Mouse (Mus musculus): ENCODE data around the gene Uba6. TPM values are rescaled to one million over a fixed set of nuclear protein-coding genes. Genes with fewer than 3 reads are reported as not detected.

Uba6 gene
- total RNA-seq (2015; ENCODE audit: low replicate concordance) (5.6 and 7.3 TPM in 2 replicates), total RNA-seq (2017; ENCODE audit: low replicate concordance) (6.7 and 7.1 TPM in 2 replicates)

GRCm38 (mm10) chr5:86172449-86173161, at the start of gene Uba6:
Gene Uba6 (minus strand): TSS chr5:86172803.
- ATAC-seq (replicated peaks; ENCODE audit: low FRiP score, poor library complexity, severe bottlenecking): peak; percentile 99

GRCm38 (mm10) chr5:86197801-86198200, 25.2 kb upstream of the Uba6 start, which contains the start of gene Gnrhr:
Gene Gnrhr (minus strand): TSS chr5:86197901.
- no peak for ATAC-seq (replicated peaks; ENCODE audit: low FRiP score, poor library complexity, severe bottlenecking)

GRCm38 (mm10) chr5:86191356-86191755, 18.8 kb upstream of the Uba6 start:
- ATAC-seq (replicated peaks; ENCODE audit: low FRiP score, poor library complexity, severe bottlenecking): peak; percentile 68; the same call in 1 of the 2 replicates

- 0 out of 2 replicates have a peak, but pooled peaks have one; percentile 79 for ATAC-seq (replicated peaks; ENCODE audit: low FRiP score, poor library complexity, severe bottlenecking)
Observed at GRCm38 (mm10) chr5:86190770-86191169, 18.2 kb upstream of the Uba6 start.

GRCm38 (mm10) chr5:86190290-86190689, 17.7 kb upstream of the Uba6 start:
- ATAC-seq (replicated peaks; ENCODE audit: low FRiP score, poor library complexity, severe bottlenecking): no peak

GRCm38 (mm10) chr5:86187441-86187840, 14.8 kb upstream of the Uba6 start:
- ATAC-seq (replicated peaks; ENCODE audit: low FRiP score, poor library complexity, severe bottlenecking): no peak

GRCm38 (mm10) chr5:86173778-86174177, 1.2 kb upstream of the Uba6 start:
- no peak for ATAC-seq (replicated peaks; ENCODE audit: low FRiP score, poor library complexity, severe bottlenecking)

GRCm38 (mm10) chr5:86172088-86172448, 535 bp downstream of the Uba6 start:
- ATAC-seq (replicated peaks; ENCODE audit: low FRiP score, poor library complexity, severe bottlenecking): peak; percentile 50

- ATAC-seq (replicated peaks; ENCODE audit: low FRiP score, poor library complexity, severe bottlenecking): no peak
Observed at GRCm38 (mm10) chr5:86129828-86130227, 42.8 kb downstream of the Uba6 start.

- ATAC-seq (replicated peaks; ENCODE audit: low FRiP score, poor library complexity, severe bottlenecking): no peak
Observed at GRCm38 (mm10) chr5:86128749-86129148, 43.9 kb downstream of the Uba6 start.

- no peak for ATAC-seq (replicated peaks; ENCODE audit: low FRiP score, poor library complexity, severe bottlenecking)
Observed at GRCm38 (mm10) chr5:86118457-86119094, 54.0 kb downstream of the Uba6 start.

GRCm38 (mm10) chr5:86113997-86114396, 58.6 kb downstream of the Uba6 start:
- ATAC-seq (replicated peaks; ENCODE audit: low FRiP score, poor library complexity, severe bottlenecking): no peak

GRCm38 (mm10) chr5:86113037-86113436, 59.6 kb downstream of the Uba6 start:
- ATAC-seq (replicated peaks; ENCODE audit: low FRiP score, poor library complexity, severe bottlenecking): no peak

- no peak for ATAC-seq (replicated peaks; ENCODE audit: low FRiP score, poor library complexity, severe bottlenecking)
Observed at GRCm38 (mm10) chr5:86111074-86111473, 61.5 kb downstream of the Uba6 start.

GRCm38 (mm10) chr5:86106610-86107009, 66.0 kb downstream of the Uba6 start:
- no peak for ATAC-seq (replicated peaks; ENCODE audit: low FRiP score, poor library complexity, severe bottlenecking)

- ATAC-seq (replicated peaks; ENCODE audit: low FRiP score, poor library complexity, severe bottlenecking): no peak
Observed at GRCm38 (mm10) chr5:86102176-86102575, 70.4 kb downstream of the Uba6 start.

GRCm38 (mm10) chr5:86100621-86101020, 72.0 kb downstream of the Uba6 start:
- no peak for ATAC-seq (replicated peaks; ENCODE audit: low FRiP score, poor library complexity, severe bottlenecking)

- ATAC-seq (replicated peaks; ENCODE audit: low FRiP score, poor library complexity, severe bottlenecking): no peak
Observed at GRCm38 (mm10) chr5:86098988-86099387, 73.6 kb downstream of the Uba6 start.

- no peak for ATAC-seq (replicated peaks; ENCODE audit: low FRiP score, poor library complexity, severe bottlenecking)
Observed at GRCm38 (mm10) chr5:86094754-86095153, 77.8 kb downstream of the Uba6 start.

GRCm38 (mm10) chr5:86086751-86087150, 85.9 kb downstream of the Uba6 start:
- ATAC-seq (replicated peaks; ENCODE audit: low FRiP score, poor library complexity, severe bottlenecking): no peak

GRCm38 (mm10) chr5:86084979-86085378, 87.6 kb downstream of the Uba6 start:
- no peak for ATAC-seq (replicated peaks; ENCODE audit: low FRiP score, poor library complexity, severe bottlenecking)
